Mouse (Mus musculus) Muller cell, postnatal 12 days (primary cell): ENCODE results near the gene 2010111I01Rik.

Experiments
- DNase-seq: peaks from one replicate; pipeline ENCODE4 v3.0.0-alpha.2; 2015; ENCODE audit errors: inconsistent ontology term

The 2010111I01Rik gene

DNA sequence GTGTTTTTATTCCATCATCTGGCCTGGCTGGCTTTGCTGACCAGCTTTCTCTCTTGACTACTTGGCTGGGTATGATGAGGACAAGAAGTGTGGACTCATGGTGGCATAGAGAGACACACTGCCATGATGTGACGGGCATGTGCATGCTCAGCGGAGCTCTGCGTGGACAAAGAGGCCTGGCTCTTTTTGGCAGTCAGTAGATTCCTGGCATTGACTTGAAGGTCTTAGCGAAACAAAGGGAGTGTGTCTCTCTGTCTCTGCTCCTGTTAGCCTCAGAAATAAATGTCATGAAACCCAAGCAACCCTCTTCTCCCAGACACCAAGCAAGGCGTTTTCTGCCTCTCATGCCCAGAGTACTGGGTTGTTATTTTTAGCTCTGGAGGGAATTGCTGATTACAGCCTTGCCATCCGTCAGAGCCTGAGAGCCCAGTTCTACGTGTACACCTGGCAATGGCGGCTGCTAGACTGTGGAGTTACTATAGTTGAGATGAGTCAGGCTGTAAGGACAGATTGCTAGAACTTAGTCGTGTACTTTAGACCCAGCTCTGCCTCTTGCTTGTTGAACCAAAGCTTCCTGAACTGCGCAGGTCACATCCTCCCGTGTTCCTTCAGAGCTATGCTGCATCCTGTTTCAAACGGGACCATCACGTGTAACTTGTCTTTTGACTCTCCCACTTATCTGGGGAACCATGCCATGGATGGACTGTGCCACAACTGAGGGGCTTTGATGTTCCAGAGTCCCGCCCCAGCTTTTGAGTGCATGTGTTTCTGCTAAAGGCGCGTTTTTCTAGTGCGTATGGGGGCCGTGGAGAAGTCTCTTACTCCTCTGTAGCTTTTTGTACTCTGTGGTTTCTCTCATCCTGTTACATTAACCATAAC lies 296.3 kb downstream of the 2010111I01Rik start:
- DNase-seq: peak; percentile 88

DNA sequence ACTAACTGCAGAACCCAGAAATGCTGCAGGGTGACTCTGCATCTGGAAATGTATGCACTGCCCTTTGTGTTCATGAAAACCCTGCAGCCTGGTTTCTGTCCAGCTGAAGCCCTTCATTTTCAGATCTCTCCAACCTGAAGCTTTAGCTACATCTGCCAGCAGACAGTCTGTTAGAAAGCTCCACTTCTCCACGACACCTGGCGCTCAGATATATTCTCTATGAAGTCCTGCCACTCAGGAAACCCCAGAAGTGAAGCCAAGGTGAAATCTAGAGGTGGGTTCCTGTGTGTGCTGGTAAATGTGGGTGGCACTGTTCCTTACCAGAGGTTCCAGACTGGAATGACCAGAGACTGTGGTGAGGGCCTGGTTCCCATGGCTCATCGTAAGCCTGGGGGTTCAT lies 297.0 kb downstream of the 2010111I01Rik start:
- no peak for DNase-seq

DNA sequence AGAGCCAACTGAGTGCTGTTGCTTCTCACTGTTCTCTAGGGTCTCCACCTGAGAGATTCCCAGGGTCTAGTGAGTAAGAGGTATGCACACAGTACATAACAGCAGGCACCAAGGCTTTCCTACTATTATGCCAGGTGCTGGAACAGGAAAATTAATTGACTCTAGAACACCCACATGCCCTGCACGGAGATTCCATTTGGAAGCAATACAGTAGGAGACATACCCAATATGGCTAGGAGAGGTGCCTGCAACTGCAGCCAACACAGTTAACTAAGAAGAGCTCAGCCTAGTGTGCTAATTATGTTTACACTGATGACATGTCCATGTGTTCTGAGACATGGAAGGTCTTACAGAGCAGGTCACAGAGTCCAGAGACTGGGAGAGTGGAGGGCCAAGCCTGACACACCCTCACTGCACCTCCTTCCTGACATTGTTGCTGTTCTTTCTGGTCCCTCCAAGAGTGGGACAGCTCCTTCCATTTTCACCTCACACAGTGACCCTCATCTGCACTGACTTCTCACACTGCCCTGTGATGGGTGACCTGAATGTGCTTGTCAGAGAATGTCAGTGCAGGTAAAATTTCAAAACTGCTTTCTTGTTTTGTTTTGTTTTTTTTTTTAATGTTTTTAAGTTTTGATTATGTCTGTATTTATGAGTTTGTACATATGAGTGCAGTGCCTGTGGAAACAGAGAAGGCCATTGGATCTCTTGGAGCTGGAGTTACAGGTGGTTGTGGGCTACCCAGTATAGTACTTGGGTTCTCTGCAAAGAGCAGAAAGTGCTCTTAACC lies 297.7 kb downstream of the 2010111I01Rik start:
- no peak for DNase-seq

DNA sequence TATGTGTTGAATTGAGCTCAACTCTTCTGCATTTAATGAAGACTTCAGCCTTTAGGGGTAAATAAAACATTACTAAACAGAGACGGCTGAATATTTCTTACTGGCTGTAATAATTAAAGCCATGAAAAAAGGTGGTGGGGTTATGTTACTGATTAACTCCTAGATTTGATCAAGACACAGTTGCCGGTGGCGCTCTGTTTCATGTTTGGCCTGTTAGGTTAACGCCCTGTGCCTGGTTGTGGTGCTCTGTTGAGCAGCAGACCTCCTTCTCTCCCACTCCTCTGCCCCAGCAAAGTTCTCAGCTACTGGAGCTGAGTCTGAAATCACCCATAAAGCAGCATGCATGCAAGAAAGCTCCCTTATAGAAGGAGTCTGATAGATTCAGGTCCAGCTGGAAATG lies 303.7 kb downstream of the 2010111I01Rik start:
- no peak for DNase-seq

DNA sequence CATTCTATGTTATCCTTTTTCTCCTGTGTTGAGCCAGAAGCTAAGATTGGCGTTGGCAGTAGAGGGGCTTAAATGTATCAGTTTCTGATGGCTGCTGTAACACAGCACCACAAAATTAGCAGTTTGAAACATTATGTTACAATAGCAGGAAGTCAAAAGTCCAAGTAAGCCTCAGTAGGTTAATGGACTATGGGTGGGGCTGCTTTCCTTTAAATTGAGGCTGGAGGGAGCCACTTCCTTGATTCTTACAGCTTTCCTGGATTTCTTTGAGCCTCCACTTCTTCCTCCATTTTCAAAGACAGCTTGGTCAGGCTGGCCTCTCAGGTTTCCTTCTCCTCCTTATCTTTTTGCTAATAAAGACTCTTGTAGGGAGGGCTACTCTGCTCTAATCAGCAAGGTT lies 304.1 kb downstream of the 2010111I01Rik start:
- no peak for DNase-seq

DNA sequence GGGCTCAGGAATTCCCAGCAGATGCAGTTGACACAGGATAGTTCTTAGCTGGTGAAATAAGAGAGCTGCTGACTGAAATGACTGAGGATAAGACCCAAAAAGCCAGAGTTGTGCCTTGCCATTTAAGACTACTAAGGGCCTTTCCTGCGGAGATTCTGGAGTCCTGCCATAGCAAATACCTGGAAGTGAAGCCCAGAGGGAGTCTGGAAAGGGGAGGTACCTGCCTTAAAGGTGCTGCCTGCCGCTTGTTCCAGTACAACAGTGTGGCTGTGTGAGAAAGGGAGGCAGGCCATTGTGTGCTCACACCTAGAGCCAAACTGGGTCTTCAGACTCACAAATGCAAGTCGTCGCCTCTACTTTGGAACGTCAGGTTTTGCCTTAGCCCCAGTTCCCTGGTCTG lies 305.5 kb downstream of the 2010111I01Rik start:
- DNase-seq: no peak

DNA sequence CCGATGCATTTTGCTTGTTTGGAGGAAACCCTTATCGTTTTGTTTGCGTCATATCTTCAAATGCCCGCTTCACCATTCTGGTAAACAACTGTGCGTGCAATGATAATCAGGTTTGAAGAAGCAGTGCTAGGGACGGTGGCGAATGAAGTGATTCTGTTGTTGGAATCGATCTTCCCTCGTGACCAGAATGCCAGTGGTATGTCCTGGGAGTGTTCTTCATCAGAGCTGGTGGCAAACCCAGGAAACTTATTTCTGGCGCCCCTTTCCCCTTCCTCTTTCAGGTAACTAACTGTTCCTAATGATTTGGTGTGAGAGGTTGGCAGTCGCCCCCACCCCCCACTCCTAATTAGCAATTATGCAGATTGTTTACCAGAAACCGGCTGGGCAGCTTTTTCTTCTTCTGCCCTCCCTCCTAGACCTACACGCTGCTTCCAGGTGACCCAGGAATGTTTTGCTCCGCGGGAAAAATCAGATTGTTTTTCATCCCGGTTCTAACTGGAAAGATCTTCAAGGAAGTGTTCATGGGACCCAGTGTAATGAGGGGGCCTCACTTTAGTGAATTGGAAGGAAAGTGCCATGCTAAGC lies 307.4 kb downstream of the 2010111I01Rik start:
- DNase-seq: peak; percentile 40

DNA sequence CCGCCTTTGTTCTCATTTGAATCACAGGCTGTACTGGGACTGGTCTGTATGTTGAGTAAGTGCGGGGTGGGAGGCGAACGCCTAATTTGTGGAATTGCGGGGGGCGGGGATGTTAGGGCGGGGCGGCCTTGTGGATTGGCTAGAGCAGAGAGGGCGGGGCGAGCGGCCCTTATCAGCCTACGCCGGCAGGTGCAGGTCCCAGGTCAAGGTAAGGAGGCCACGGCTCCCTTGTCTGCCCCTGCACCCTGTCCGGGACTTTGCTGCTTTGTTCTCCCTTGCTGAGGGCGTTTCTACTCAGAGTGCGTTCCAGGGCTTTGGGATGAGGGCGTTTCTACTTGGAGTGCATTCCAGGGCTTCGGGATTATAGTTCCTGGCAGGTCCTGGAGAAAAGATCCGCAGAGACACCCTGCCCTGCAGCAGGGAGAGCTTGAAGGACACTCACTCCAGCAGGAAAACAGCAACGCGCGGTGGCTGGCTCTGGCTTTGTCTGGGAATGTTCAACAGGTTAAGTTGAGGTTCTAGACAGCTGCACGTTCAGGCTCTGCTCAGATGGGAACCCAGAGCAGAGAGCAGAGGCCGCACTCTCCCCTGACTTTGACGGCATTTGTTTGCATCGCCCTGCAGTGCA lies 308.0 kb downstream of the 2010111I01Rik start:
- peak; percentile 81 for DNase-seq

DNA sequence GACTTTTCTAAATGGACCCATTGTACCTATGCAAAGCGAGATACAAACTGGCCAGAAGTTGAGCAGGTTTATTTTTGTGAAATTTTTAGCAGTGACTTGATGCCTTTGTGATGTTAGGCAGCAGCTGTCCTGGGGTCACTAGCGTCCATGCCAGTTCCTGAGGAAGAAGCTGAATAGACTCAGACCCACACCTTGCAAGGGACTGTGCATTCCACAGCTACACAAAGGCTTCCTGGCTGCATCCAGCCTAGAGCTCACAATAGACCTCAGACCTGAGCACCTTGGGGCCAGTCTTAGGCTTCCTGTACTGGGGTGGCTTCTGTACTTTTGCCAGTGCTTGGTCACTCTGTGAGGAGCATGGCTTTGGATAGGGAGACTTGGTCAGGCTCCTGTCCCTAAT lies 309.2 kb downstream of the 2010111I01Rik start:
- DNase-seq: peak; percentile 31

DNA sequence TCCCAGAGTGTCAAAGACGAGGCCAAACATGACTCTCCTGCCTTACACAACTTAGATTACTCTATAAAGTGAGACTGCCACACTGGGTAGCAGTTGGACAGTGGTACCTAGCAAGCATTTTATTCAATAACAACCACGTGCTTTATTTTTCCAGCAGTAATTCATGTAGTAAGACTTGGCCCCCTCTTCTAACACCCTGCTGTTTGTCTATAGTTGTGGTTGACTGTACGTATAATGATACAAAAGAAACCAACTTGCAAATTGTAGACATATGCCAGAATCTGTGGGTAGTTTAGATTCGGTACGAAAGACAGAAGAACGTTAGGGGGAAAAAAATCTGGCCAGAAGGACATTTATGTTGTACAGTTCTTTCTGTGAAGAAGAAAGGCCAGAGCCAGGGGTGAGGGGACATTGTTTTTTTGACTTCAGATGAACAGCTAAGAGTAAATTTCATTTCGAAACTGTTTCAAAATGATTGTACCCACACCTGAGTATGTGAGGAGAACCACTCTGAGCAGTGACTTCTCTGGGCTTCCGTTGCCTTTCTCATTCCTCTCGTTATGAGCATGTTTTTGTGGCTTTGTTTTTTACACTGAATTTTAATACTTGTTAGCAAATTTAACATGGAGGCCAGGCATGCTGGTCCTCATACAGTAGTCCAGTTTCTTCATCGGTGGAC lies 309.9 kb downstream of the 2010111I01Rik start:
- DNase-seq: no peak

DNA sequence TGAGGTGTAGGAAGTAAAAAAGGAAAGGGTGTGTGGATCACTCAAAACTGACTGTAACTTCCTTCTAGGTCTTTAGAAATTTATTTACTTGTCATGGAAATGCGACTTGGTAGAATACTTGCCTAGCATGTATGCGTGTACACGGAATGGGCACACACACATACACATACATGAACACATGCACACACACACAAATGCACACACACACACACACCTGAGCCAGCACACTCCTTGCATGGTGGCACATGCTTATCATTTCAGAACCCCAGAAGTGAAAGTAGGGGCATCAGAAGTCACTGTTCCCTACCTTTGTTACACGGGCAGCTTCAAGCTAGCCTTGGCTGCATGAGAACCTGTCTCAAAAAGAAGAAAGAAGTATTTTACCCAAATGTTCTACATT lies 311.7 kb downstream of the 2010111I01Rik start:
- DNase-seq: no peak

DNA sequence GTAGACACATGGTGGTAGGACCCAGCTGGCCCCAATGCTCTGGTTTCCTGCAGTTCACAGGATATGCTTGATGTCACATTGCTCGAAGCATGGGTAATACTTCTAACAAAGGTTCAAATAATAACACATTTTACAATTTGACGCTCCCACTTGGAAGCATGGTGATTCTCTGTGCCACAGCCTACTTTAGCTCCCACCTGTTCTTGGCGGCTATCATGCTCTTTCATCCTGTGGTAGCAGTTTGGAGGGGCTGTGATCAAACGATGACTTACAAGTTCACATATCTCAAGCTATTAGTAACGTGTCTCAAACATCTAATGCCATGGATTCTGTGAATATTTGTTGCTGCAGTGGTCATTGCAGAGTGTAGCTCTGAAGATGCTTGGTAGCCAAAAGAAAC lies 312.6 kb downstream of the 2010111I01Rik start:
- no peak for DNase-seq

DNA sequence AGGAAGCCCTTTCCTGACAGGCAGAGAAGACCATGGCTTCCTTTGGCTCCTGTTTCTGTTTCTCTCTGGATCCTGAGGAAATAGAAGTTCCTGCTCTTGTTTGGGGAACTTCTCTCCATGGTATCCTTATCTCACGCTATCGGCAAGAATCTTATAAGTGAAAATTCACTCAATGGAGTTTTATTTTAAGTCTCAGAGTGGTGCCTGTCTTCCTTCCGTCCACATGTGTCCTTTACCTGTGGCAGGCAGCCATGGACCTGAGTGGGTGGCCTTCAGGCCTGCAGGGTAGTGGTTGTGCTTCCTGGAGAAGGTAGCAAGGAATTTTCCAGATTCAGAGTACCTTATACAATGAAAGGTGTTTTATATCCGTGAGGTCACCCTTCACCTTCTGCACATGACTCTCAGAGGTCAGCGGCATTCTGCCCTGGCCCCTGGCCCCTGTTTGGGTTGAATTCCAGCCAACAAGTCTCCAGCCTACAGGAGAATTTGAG lies 313.5 kb downstream of the 2010111I01Rik start:
- no peak for DNase-seq

DNA sequence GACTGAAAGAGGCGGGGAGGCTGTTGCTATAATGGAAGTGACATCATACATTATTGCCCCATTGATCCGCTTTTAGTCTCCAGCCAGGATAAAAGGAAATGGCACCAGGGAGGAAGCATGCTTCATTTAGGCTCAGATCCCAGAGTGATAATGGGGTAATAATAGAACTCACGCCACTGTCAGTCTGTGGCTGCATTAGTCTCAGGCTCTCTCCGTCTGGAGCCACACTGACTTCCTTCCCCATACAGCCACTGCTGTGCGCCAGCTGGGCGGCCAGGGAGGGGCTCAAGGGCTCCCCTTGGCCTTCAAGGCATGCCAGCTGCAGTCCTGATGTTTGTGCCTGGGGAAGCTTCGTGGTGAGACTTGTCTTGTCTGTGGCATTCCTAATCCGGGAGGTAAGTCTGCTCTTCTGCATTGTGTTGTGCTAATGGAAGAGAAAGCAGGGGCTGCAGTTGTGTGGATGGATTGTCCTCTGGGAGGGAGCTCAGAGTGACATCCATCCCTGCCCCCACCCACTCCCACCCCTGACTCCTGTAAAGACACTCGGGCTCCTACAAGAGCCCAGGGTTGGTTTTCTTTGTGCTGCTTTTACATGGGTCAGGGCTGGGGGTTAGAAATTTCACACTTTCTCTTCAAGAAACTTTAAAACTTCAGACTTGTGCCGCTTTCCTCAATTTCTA lies 314.2 kb downstream of the 2010111I01Rik start:
- DNase-seq: peak; percentile 80

DNA sequence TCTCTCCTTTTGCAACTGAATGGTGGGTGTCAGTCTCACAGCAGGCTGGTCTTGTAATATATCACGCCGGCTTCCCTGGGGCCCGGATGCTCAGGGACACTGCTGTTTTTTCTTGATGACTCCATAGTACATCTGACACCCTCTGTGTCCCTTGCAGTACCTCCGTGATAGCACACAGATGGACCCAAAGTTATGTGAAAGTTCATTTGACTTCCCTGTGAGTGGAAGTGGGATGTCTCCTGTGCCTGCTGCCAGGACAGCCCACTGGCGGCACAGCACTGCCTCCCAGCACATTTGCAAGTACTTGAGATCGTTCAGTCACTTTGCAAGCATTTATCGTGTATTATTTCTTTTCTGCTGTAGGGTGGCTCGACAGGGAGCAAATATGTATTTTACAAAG lies 315.1 kb downstream of the 2010111I01Rik start:
- DNase-seq: no peak

DNA sequence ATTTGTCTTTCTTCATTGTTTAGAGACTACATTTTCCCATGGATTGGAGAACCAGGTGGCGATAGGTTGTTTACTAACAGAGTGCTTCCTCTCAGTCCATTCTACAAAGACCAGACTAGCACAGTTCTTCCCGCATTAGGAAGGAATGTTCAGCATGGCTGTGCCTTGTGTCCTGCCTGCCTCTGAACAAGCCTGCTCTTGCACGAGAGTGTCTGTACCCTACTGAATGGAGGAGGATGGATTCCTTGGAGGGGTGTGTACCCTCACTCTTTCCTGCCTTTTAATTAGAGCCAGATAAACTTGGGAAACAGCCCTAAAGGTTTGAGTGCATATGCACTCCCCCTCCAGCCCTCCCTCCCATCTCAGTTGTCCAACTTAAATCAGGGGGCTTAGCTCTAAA lies 315.7 kb downstream of the 2010111I01Rik start:
- peak; percentile 49 for DNase-seq

DNA sequence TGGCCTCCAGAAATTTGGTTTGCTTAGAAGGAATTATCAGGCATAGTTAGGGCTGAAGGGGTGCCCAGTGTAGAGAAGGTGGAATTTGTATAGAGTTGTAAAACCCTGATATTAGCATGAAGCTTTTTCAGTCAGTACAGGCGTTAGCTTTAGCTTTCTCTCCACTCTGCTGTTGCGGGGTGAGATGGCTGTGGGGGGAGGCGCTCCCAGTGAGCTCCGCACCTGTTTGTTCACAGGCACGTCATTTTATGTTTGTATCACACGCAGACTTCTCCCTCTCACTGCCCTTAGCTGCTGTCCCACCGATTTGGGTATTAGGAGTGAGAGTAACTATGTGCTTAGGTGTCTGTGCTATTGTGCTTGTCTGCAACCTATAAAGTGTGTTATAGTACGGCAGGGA lies 316.5 kb downstream of the 2010111I01Rik start:
- DNase-seq: no peak

DNA sequence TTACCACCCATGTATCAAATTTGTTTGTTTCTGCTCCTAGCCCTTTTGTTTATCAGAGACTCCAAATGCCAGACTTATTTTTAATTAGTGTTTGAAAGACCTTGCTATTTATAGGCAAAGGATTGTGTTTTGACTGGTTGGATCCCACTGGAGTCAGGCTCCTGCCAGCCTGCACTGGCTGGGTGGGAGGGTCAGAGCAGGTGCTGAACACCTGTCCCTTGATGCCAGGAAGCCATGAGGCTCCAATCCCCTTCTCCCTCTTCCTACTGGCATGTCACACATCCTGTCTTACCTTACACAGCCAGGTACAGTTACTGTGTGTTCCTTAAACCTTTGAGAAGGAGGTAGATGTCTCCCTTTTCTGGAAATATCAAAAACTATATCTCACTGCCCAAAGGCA lies 318.5 kb downstream of the 2010111I01Rik start:
- DNase-seq: no peak

DNA sequence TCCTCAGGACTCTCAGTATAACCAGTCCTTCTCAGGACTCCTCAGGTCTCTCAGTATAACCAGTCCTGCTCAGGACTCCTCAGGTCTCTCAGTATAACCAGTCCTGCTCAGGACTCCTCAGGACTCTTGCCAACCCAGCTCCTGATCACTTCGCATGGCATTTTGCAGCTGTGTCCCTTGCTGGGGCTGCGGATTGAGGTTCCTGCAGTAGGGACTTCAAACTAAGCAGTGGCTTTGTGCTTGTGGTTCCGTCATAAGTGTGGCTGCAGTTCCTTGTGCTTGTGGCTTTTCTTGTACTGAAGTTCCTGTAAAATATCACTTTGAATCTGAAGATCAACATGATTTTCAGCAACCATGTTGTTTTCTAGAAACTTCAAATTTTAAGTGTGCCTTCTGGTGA lies 320.1 kb downstream of the 2010111I01Rik start:
- no peak for DNase-seq

DNA sequence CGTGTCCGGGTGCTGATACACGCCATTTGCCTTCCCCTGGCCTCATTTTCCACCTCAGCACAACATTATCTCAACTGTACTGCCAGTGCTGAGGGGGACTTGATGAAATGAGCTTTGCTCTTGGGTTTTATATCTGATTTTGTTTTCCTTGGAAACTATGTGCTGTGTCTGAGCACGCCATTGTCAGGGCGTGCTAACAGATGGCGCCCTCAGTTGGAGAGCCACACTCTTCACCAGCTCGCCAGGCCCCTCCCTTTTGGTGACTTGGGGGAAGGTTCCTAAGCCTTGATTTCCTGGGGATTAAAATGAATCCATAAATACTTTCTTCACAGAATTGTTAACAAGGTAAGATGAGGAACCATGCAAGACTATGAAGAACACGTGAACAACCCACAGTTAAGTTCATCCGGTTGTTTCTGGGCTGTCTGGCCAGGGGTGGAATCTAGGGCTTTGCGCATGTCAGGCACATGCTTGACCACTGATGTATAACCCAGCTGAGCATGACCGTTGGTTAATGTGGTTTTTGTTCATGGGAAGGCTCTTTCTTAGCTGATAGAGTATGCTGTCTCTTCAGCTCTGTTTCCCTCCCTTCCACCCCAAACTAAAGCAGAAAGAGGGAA lies 321.9 kb downstream of the 2010111I01Rik start:
- no peak for DNase-seq
